Mouse (Mus musculus) bone marrow macrophage, adult 2 months (primary cell): Measurements from ENCODE around the gene Patj.

Experiments
- CTCF ChIP-seq: IDR thresholded peaks from 2 replicates; pipeline ENCODE4 v1.5.1; 2012; ENCODE audit warnings: low read depth, mild to moderate bottlenecking, low read length, moderate library complexity
- POLR2A ChIP-seq: IDR thresholded peaks from 2 replicates; pipeline ENCODE4 v1.6.1; 2012; ENCODE audit warnings: mild to moderate bottlenecking, low read depth, low read length, borderline replicate concordance

GRCm38 (mm10) chr4:98628286-98628685, 232.7 kb downstream of the Patj start:
- no peak for TF ChIP-seq POLR2A
- no peak for TF ChIP-seq CTCF
